Mouse (Mus musculus) cerebellum, adult 2 months (tissue): ENCODE results near the gene Lyrm4.

Source experiments
- CTCF ChIP-seq: fragments of 200-500 bp; IDR thresholded peaks from 2 replicates; pipeline ENCODE4 v1.5.1; 2011; ENCODE audit warnings: low read depth, mild to moderate bottlenecking, control low read depth, low read length, moderate library complexity, borderline replicate concordance; ENCODE audit not compliant: insufficient read depth
- POLR2A ChIP-seq: fragments of 200-500 bp; IDR thresholded peaks from 2 replicates; pipeline ENCODE4 v1.6.1; 2011; ENCODE audit warnings: low read length, control low read depth, borderline replicate concordance; ENCODE audit not compliant: insufficient read depth

DNA sequence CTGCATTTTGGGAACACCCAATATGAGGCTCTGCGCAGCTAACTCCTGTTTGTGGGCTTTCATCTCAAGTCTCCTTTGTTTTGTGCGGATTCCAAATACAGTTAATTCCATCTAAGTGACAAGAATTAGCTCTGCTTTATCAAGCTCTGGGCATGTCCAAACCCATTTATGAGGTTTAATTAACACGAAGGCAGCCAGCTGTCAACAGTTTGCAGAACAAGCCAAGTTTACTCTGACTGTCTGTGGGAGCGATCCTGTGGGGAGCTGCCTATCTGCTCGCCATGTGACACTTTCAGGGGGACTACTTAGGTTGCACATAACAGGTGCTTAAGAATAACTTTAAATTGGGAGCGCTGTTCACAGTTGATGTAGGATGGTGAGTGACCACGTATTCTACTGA lies 140.4 kb downstream of the Lyrm4 start:
- TF ChIP-seq CTCF (no peak), POLR2A (no peak)
